Mouse (Mus musculus) C2C12 (cell line): ENCODE data around the gene Myct1.

Experiments
- CEBPB ChIP-seq: IDR thresholded peaks from one replicate; pipeline ENCODE4 v1.6.1; 2011; ENCODE audit warnings: low read depth, mild to moderate bottlenecking, control low read depth, moderate library complexity
- CTCF ChIP-seq: IDR thresholded peaks from one replicate; pipeline ENCODE4 v1.5.1; 2011; ENCODE audit not compliant: control insufficient read depth, insufficient read depth, insufficient read length
- MAX ChIP-seq: IDR thresholded peaks from one replicate; pipeline ENCODE4 v1.6.1; 2011; ENCODE audit warnings: mild to moderate bottlenecking, control low read depth
- MYOD1 ChIP-seq: IDR thresholded peaks from one replicate; pipeline ENCODE4 v1.6.1; 2011; ENCODE audit warnings: low read depth; ENCODE audit not compliant: control insufficient read depth, insufficient read length
- USF1 ChIP-seq: IDR thresholded peaks from one replicate; pipeline ENCODE4 v1.6.1; 2011; ENCODE audit warnings: low read depth, mild to moderate bottlenecking, control low read depth, moderate library complexity

GRCm38 (mm10) chr10:5615186-5616040 is 21.8 kb downstream of the Myct1 start:
- TF ChIP-seq USF1: no peak
- TF ChIP-seq CTCF: no peak
- no peak for TF ChIP-seq CEBPB
- no peak for TF ChIP-seq MYOD1
- TF ChIP-seq MAX: no peak
